Comparison of ENCODE assay signal across 25 mouse cellular contexts in genomic region chr5:54440794-54441447, GRCm38 (mm10).
DNase-seq lines count a peak whose midpoint lies in the region; ATAC-seq and TF ChIP-seq lines count a peak whose summit lies in the region.
"Had no signal": no experiment of that assay in that cellular context is flagged by ENCODE, and none has a peak within 500 bp of the region (broad histone marks: within the 10 kb centered on the region; RNA-seq: fewer than 3 reads in every experiment).

No protein-coding gene starts in this region.

- no peak overlapping the region for H3K4me2 ChIP-seq in forebrain, embryonic 12.5 days
- H3K4me2 ChIP-seq in hindbrain, embryonic 16.5 days (ENCODE audit: low read length) = no peak overlapping the region
- H3K4me2 ChIP-seq in forebrain, embryonic 14.5 days (ENCODE audit: low read length) = no peak overlapping the region
- H3K4me2 ChIP-seq in forebrain, postnatal 0 days (ENCODE audit: low read depth) = no peak overlapping the region
- H3K4me2 ChIP-seq: heart, embryonic 11.5 days; hindbrain, embryonic 13.5 days had no signal

- peak; percentile 30; the same call in 1 of the 2 replicates for ATAC-seq in forebrain, embryonic 12.5 days (ENCODE audit: low FRiP score)
- ATAC-seq in hindbrain, embryonic 16.5 days = peak; percentile 34; the same call in 1 of the 2 replicates
- peak; percentile 68; the same call in 1 of the 2 replicates for ATAC-seq in forebrain, embryonic 14.5 days
- peak; percentile 63 for ATAC-seq in forebrain, postnatal 0 days
- no peak for ATAC-seq in megakaryocyte-erythroid progenitor cell, adult 5-6 weeks (replicated peaks; ENCODE audit: low FRiP score, low TSS enrichment, poor library complexity, severe bottlenecking)
- ATAC-seq: activated CD4-positive, CD25-positive, alpha-beta regulatory T cell, adult 4 months; inflammation-experienced regulatory T-cells, adult 6 months; intestine, embryonic 16.5 days had no signal

- DNase-seq in forebrain, embryonic 10.5 days (ENCODE audit: extremely low spot score, low spot score) = no peak
- DNase-seq in hindbrain, embryonic 10.5 days (ENCODE audit: low spot score) = no peak
- DNase-seq in forebrain, embryonic 14.5 days (ENCODE audit: low spot score) = peak; percentile 63
- DNase-seq in forebrain, postnatal 0 days = peak; percentile 50
- no peak for DNase-seq in left cerebral cortex, adult 18-20 months (ENCODE audit: low spot score in 2 of 2)
- DNase-seq: adrenal gland, postnatal 10 days; adrenal gland, postnatal 36 days; cerebellum, adult 11-12 months; cerebellum, adult 8-10 months; cerebellum, postnatal 10 days; cerebellum, postnatal 36 days; embryo, embryonic 11 days; gastrocnemius, adult 2 months; gastrocnemius, postnatal 14 days; heart, adult 11 months; kidney, adult 18-20 months had no signal

- H3K4me1 ChIP-seq in forebrain, embryonic 12.5 days = peaks cover 5% of the 10 kb centered on the region
- peaks cover 4% of the 10 kb centered on the region; the same call in 1 of the 2 replicates for H3K4me1 ChIP-seq in forebrain, embryonic 10.5 days
- H3K4me1 ChIP-seq in hindbrain, embryonic 16.5 days (ENCODE audit: control insufficient read depth, insufficient read depth, low read depth, low read length) = no peaks in the 10 kb centered on the region
- no peaks in the 10 kb centered on the region for H3K4me1 ChIP-seq in hindbrain, embryonic 10.5 days (replicated peaks)
- H3K4me1 ChIP-seq in forebrain, embryonic 14.5 days (ENCODE audit: control insufficient read depth, insufficient read depth, low read length) = no peaks in the 10 kb centered on the region
- no peaks in the 10 kb centered on the region for H3K4me1 ChIP-seq in forebrain, postnatal 0 days (ENCODE audit: insufficient read depth)
- H3K4me1 ChIP-seq: hindbrain, embryonic 13.5 days had no signal

- TF ChIP-seq CTCF in forebrain, postnatal 0 days (IDR thresholded peaks at IDR 0.05; ENCODE audit: low read depth) = no peak

- H3K27me3 ChIP-seq in forebrain, embryonic 12.5 days = no peaks in the 10 kb centered on the region
- H3K27me3 ChIP-seq in forebrain, embryonic 10.5 days (ENCODE audit: poor library complexity, severe bottlenecking) = no peaks in the 10 kb centered on the region
- H3K27me3 ChIP-seq in hindbrain, embryonic 16.5 days (replicated peaks; ENCODE audit: control insufficient read depth, insufficient read depth, low read length) = no peaks in the 10 kb centered on the region
- no peaks in the 10 kb centered on the region for H3K27me3 ChIP-seq in hindbrain, embryonic 10.5 days (ENCODE audit: insufficient read depth, poor library complexity, severe bottlenecking)
- no peaks in the 10 kb centered on the region for H3K27me3 ChIP-seq in forebrain, embryonic 14.5 days (replicated peaks; ENCODE audit: control insufficient read depth, insufficient read depth, low read length)
- no peaks in the 10 kb centered on the region for H3K27me3 ChIP-seq in forebrain, postnatal 0 days (ENCODE audit: insufficient read depth, low read length)
- H3K27me3 ChIP-seq: hindbrain, embryonic 13.5 days had no signal

- WGBS in forebrain, embryonic 12.5 days = 32% methylated on average over 6 of the region's 6 CpGs
- 60% methylated on average over 6 of the region's 6 CpGs for WGBS in forebrain, embryonic 10.5 days
- WGBS in hindbrain, embryonic 16.5 days = 43% methylated on average over 6 of the region's 6 CpGs
- 45% methylated on average over 6 of the region's 6 CpGs for WGBS in hindbrain, embryonic 10.5 days
- WGBS in forebrain, embryonic 14.5 days = 40% methylated on average over 6 of the region's 6 CpGs
- 21% methylated on average over 6 of the region's 6 CpGs for whole genome bisulfite sequencing in forebrain, postnatal 0 days

- H3K4me3 ChIP-seq in forebrain, embryonic 12.5 days (replicated peaks) = no peak overlapping the region
- H3K4me3 ChIP-seq in forebrain, embryonic 10.5 days = no peak overlapping the region
- no peak overlapping the region for H3K4me3 ChIP-seq in hindbrain, embryonic 16.5 days (ENCODE audit: low read length)
- no peak overlapping the region for H3K4me3 ChIP-seq in hindbrain, embryonic 10.5 days
- H3K4me3 ChIP-seq in forebrain, embryonic 14.5 days (ENCODE audit: low read depth, low read length) = no peak overlapping the region
- no peak overlapping the region for H3K4me3 ChIP-seq in forebrain, postnatal 0 days (ENCODE audit: low read depth, low read length)
- H3K4me3 ChIP-seq: gastrocnemius, adult 2 months; hindbrain, embryonic 13.5 days had no signal

- no peaks in the 10 kb centered on the region for H3K9me3 ChIP-seq in forebrain, embryonic 12.5 days
- H3K9me3 ChIP-seq in forebrain, embryonic 10.5 days = no peaks in the 10 kb centered on the region
- H3K9me3 ChIP-seq in hindbrain, embryonic 16.5 days (ENCODE audit: control insufficient read depth, low read length) = no peaks in the 10 kb centered on the region
- H3K9me3 ChIP-seq in hindbrain, embryonic 10.5 days = no peaks in the 10 kb centered on the region
- no peaks in the 10 kb centered on the region for H3K9me3 ChIP-seq in forebrain, embryonic 14.5 days (replicated peaks; ENCODE audit: control insufficient read depth, low read length)
- H3K9me3 ChIP-seq in forebrain, postnatal 0 days (ENCODE audit: low read length) = no peaks in the 10 kb centered on the region
- H3K9me3 ChIP-seq: hindbrain, embryonic 13.5 days had no signal

- H3K9ac ChIP-seq in forebrain, embryonic 12.5 days = no peak overlapping the region
- H3K9ac ChIP-seq in hindbrain, embryonic 16.5 days (ENCODE audit: low read depth, low read length) = no peak overlapping the region
- H3K9ac ChIP-seq in forebrain, embryonic 14.5 days (ENCODE audit: low read length) = no peak overlapping the region
- H3K9ac ChIP-seq in forebrain, postnatal 0 days = no peak overlapping the region
- H3K9ac ChIP-seq: hindbrain, embryonic 13.5 days had no signal

- H3K27ac ChIP-seq in forebrain, embryonic 12.5 days = no peak overlapping the region
- no peak overlapping the region for H3K27ac ChIP-seq in forebrain, embryonic 10.5 days
- no peak overlapping the region for H3K27ac ChIP-seq in hindbrain, embryonic 16.5 days (ENCODE audit: low read depth, low read length)
- H3K27ac ChIP-seq in hindbrain, embryonic 10.5 days = no peak overlapping the region
- no peak overlapping the region for H3K27ac ChIP-seq in forebrain, embryonic 14.5 days (ENCODE audit: low read depth, low read length)
- no peak overlapping the region for H3K27ac ChIP-seq in forebrain, postnatal 0 days (ENCODE audit: low read depth, low read length)
- H3K27ac ChIP-seq: gastrocnemius, adult 2 months; hindbrain, embryonic 13.5 days; hindbrain, postnatal 0 days had no signal

- no peaks in the 10 kb centered on the region for H3K36me3 ChIP-seq in forebrain, embryonic 12.5 days (replicated peaks)
- H3K36me3 ChIP-seq in forebrain, embryonic 10.5 days (replicated peaks) = no peaks in the 10 kb centered on the region
- no peaks in the 10 kb centered on the region for H3K36me3 ChIP-seq in hindbrain, embryonic 16.5 days (ENCODE audit: control insufficient read depth, insufficient read depth, low read length)
- no peaks in the 10 kb centered on the region for H3K36me3 ChIP-seq in hindbrain, embryonic 10.5 days
- no peaks in the 10 kb centered on the region for H3K36me3 ChIP-seq in forebrain, embryonic 14.5 days (ENCODE audit: control insufficient read depth, insufficient read depth, low read length)
- no peaks in the 10 kb centered on the region for H3K36me3 ChIP-seq in forebrain, postnatal 0 days (ENCODE audit: insufficient read depth)
- H3K36me3 ChIP-seq: hindbrain, embryonic 13.5 days had no signal

Comparison
In these comparisons a context has a peak if more than half of its experiments do, and no peak if none do; other contexts are left out.
1. DNase-seq: peak in forebrain, embryonic 14.5 days (single experiment) and forebrain, postnatal 0 days (single experiment); none in forebrain, embryonic 10.5 days (single experiment), hindbrain, embryonic 10.5 days (single experiment) and left cerebral cortex, adult 18-20 months (0 of 2).